Mouse (Mus musculus): ENCODE measurements around the gene Psmd13.
"Not testable (repeated sequence)": the region's sequence is repeated elsewhere in the genome, so short reads cannot be mapped to it uniquely, and the experiment has no call there.

The Psmd13 gene

GRCm38 (mm10) chr7:140855860-140856784, 25.6 kb upstream of the Psmd13 start, which contains the start of gene Gm45785:
TSS of gene Gm45785 (minus strand) at chr7:140856331.
- DNase-seq (ENCODE audit: extremely low spot score, low read depth, low spot score), result peak; percentile 86

GRCm38 (mm10) chr7:140856785-140857549, 24.8 kb upstream of the Psmd13 start, which contains the start of gene Ric8a:
TSS of gene Ric8a (plus strand) at chr7:140856957.
- peak; percentile 12 for DNase-seq (ENCODE audit: extremely low spot score, low read depth, low spot score)

- DNase-seq (ENCODE audit: extremely low spot score, low read depth, low spot score), result no peak
Measured at GRCm38 (mm10) chr7:140857550-140858505, 23.9 kb upstream of the Psmd13 start, which contains the start of gene Bet1l. TSS of gene Bet1l (minus strand) at chr7:140857577.

- DNase-seq (ENCODE audit: extremely low spot score, low read depth, low spot score), result no peak
Measured at GRCm38 (mm10) chr7:140858746-140859145, 23.0 kb upstream of the Psmd13 start.

GRCm38 (mm10) chr7:140859997-140860396, 21.8 kb upstream of the Psmd13 start:
- DNase-seq (ENCODE audit: extremely low spot score, low read depth, low spot score), result no peak

- no peak for DNase-seq (ENCODE audit: extremely low spot score, low read depth, low spot score)
Measured at GRCm38 (mm10) chr7:140860728-140861127, 21.0 kb upstream of the Psmd13 start.

- DNase-seq (ENCODE audit: extremely low spot score, low read depth, low spot score), result no peak
Measured at GRCm38 (mm10) chr7:140864761-140865160, 17.0 kb upstream of the Psmd13 start.

- no peak for DNase-seq (ENCODE audit: extremely low spot score, low read depth, low spot score)
Measured at GRCm38 (mm10) chr7:140874224-140874623, 7.5 kb upstream of the Psmd13 start.

GRCm38 (mm10) chr7:140877364-140877763, 4.4 kb upstream of the Psmd13 start:
- DNase-seq (ENCODE audit: extremely low spot score, low read depth, low spot score), result no peak

- no peak for DNase-seq (ENCODE audit: extremely low spot score, low read depth, low spot score)
Measured at GRCm38 (mm10) chr7:140879355-140879754, 2.4 kb upstream of the Psmd13 start.

- DNase-seq (ENCODE audit: extremely low spot score, low read depth, low spot score), result no peak
Measured at GRCm38 (mm10) chr7:140880419-140880818, 1.3 kb upstream of the Psmd13 start.

GRCm38 (mm10) chr7:140880865-140881515, 778 bp upstream of the Psmd13 start:
- no peak for DNase-seq (ENCODE audit: extremely low spot score, low read depth, low spot score)

GRCm38 (mm10) chr7:140882469-140882803, 668 bp downstream of the Psmd13 start:
- DNase-seq (ENCODE audit: extremely low spot score, low read depth, low spot score), result no peak

GRCm38 (mm10) chr7:140890636-140891035, 8.9 kb downstream of the Psmd13 start:
- DNase-seq (ENCODE audit: extremely low spot score, low read depth, low spot score), result not testable (repeated sequence)

- no peak for DNase-seq (ENCODE audit: extremely low spot score, low read depth, low spot score)
Measured at GRCm38 (mm10) chr7:140894031-140894430, 12.3 kb downstream of the Psmd13 start.

- no peak for DNase-seq (ENCODE audit: extremely low spot score, low read depth, low spot score)
Measured at GRCm38 (mm10) chr7:140894611-140895010, 12.8 kb downstream of the Psmd13 start.

- no peak for DNase-seq (ENCODE audit: extremely low spot score, low read depth, low spot score)
Measured at GRCm38 (mm10) chr7:140897863-140898262, 16.1 kb downstream of the Psmd13 start.

GRCm38 (mm10) chr7:140899121-140899520, 17.4 kb downstream of the Psmd13 start:
- DNase-seq (ENCODE audit: extremely low spot score, low read depth, low spot score), result no peak

- no peak for DNase-seq (ENCODE audit: extremely low spot score, low read depth, low spot score)
Measured at GRCm38 (mm10) chr7:140900220-140900619, 18.5 kb downstream of the Psmd13 start, which contains the start of gene Cox8b. TSS of gene Cox8b (minus strand) at chr7:140900446.
